Mouse (Mus musculus) WW6 (cell line): ENCODE data around the gene Defb25.

Source experiments
- DNase-seq: peaks from one replicate; pipeline ENCODE4 v3.0.0-alpha.2; 2013; ENCODE audit warnings: low read depth, low spot score

Defb25 gene

DNA sequence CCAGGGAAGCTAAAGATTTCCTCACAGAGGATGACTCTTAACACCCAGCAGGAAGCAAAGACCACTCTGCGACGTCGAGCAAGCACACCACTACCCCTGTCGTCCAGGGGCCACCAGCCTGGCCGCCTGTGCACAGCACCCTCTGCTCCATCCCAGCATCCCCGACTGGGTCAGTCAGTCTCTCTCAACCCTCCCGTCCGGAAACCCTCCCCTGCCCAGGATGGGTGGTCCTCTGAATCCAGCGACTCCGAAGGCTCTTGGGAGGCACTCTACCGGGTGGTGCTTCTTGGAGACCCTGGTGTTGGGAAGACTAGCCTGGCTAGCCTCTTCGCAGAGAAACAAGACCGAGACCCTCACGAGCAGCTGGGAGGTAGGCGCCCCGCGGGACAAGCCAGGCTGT lies 5.2 kb upstream of the Defb25 start:
- DNase-seq = no peak

DNA sequence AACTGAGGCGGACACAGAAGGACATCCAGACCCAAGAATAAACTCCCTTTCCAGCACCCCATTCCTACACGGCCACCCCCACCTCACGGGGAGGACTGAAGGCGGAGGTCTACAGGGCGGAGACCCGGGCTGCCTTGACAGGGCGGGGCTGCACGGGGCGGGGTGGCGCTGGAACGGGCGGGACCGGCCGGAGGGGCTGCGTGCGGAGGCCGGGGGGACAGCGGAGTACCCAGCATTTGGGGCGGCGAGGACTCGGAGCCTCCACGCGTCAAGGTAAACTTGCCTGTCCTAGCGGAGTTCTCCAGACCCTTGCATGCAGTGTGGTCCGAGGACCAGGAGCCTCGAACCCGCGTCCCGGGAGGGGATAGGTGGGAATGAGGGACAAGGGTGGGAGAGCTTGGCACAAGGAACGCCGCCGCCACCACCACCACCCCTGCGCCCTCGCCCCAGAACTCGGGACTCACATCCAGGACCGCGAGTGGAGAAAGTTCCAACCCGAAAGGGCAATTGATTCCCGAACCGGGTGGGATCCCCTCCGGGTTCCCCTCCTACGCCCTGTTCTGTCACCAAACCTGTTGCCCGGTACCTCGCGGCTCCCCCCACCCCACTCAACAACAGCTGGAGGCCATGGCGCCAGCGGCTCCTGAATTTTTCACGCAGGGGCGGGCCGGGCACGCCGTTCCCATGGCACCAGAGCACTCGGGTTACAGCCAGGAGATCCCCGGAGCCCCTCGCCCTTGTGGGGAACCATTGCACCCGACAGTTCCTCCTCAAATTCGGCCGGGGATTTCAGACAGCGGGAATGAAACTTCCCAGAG lies 4.1 kb upstream of the Defb25 start, which contains the start of gene Rem1:
Rem1 (plus strand) TSS at position 178 of the 818 bp plus-strand sequence.
- DNase-seq = no peak

DNA sequence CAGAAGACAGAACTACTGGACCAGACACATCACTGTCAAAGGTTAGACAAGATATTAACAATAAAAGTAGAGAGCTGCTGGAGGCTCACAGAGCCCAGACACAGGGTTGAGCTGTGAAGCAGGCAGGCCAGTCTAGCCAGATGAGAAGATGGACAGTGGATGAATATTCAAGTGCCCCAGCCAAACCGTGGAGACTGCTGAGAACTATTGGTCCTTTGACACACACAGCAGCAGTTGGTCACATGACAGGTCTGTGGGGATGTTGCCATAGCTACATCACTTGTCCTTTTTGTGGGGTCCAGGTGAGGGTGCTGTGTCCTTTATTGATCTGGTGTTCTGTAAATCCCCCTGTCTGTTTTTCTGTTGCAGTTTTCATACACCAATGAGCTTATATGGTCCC lies 2.4 kb upstream of the Defb25 start:
- DNase-seq = no peak

DNA sequence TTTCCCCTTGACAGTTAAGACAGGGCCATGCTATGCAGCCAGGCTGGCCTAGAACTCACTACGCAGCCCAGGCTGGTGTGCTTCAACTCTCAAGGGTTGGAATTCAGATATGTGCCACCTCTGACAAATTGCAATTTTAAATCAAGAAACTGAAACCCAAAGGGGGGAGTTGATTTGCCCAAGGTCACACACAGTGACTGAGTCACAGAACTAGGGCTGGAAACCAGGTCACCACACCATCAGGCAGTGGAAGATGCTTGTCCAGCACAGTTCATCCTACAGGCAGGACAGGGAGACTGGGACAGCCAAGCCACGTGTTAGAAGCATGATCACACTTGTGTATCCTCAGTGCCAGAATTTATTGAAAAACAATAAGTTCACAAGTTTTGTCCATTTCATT lies 1.7 kb upstream of the Defb25 start:
- no peak for DNase-seq

DNA sequence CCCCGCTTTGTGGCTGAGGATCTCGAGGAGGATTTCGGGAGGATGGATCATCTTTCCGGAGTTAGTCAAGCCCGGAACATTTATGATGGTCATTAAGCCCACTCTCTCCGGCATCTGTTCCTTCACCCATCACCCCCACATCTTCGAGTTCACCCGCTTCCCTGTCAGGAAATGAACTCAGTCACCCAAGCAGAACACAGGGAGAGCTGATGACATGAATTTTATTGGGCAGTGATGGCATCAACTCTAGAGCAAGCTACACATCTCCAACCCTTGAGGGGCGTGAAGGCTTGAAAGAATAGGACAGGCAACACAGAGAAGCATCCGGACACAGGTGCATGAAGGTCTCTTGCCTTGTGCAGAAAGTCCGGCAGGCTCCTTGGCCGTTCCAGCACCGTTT lies 702 bp downstream of the Defb25 start:
- DNase-seq = no peak

DNA sequence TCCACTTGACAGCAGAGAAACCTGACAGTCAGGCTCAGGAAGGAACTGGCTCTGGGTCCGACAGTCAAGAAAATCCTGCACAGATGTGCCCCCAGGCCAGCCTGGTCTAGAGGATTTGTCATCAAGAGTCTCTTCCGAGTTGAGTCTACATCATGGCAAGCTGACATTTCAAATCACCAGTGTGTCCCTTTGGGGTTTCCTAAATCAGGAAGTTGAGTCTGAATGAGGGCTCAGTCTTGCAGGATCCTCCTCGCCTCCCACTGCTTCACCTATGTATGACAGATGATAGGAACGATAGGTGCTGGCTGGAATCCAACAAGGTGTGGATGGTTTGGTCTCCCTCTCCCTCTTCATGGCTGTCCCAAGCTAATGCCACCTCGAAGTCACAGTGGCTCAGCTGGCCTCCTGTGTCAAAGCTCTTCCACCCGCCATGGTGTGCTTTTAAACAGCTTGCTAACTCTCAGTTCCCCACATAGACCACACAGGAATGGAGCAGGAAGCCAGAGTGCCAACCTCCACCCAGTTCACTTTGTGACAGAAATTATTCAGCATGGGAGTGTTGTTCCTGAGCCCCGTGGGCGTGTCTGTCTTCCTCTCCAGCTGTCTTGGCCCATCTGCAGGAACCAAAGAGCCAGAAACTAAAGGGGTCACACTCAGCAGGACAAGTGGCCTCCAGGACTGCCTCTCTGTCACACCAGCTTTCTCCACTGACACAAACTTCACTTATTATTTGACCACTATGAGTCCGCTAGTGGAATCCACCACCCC lies 2.3 kb downstream of the Defb25 start:
- no peak for DNase-seq

DNA sequence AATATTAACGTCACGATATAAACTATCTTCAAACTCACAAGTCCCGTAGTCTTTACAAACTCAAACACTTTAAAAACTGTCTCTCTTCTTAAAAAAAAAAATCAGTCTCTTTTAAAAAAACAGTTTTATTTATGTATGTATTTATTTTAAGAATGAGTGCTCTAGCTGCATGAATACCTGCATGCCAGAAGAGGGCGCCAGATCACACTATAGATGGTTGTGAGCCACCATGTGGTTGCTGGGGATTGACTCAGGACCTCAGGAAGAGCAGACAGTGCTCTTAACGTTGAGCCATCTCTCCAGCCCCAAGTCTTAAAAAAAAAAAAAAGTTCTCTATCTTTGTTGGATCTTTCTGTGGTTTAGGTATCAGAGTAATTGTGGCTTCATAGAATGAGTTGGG lies 5.5 kb downstream of the Defb25 start:
- DNase-seq = no peak

DNA sequence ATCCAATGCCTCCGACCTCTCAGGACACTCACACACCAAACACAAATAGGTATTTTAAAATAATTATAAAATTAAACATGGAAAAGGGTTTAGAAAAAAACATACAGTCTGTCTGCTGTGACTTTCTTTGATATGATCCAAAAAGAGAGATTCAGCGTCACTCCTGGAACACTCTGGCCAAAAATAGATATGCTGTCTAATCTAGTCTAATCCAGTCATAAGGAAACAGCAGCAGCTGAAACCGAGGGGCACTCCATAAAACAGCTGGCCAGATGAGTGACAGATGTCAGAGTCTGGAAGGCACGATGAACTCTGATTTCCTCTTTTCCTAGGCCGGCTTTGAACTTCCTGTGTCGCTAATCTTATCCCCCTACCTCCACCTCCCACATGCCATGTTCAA lies 6.4 kb downstream of the Defb25 start:
- no peak for DNase-seq

DNA sequence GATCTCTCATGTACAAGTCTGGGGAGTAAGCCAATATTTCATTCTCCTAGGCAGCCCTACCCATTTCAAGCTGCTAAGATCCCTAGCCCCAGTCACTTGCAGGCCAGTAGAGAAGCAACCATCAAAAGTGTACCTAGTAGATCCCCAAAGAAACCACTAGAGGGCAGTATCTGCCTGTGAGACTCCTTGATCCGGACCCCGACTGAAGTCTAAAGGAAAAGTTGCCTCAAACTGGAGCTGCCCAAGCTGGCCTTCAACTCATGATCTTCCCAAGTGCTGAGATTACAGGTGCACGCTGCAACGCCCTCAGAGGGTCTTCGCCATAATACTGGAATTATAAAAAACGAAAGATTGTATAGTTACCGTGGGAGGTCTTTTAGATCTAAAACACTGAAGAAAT lies 7.3 kb downstream of the Defb25 start:
- no peak for DNase-seq

DNA sequence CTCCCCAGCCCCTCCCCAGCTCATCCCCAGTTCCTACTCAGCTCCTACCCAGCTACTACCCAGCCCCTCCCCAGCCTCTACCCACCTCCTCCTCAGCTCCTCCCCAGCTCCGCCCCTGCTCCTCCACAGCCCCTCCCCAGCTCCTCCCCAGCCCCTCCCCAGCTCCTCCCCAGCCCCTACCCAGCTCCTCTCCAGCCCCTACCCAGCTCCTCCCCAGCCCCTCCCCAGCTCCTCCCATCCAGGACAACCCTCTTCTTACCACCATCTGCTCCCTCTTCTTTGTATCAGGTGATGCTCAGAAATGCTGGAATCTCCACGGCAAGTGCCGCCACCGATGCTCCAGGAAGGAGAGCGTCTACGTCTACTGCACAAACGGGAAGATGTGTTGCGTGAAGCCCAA lies 10.7 kb downstream of the Defb25 start:
- no peak for DNase-seq

DNA sequence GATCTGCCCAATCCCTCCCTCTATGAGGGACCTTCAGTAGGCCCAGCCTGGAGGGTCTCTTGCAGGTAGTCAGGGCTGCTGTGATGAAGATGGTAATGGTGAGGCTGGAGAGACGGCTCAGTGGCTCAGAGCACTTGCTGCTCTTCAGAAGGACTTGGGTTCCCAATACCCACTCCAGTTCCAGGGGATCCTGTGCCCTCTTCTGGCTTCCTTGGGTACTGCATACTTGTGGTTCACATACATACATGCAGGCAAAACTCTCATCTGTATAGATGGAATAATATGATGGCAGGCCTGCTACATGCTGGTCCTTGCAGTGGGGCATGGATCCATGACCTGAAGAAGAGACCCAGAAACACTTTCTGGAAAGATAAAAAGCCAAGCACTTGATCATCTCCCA lies 14.1 kb downstream of the Defb25 start:
- no peak for DNase-seq

DNA sequence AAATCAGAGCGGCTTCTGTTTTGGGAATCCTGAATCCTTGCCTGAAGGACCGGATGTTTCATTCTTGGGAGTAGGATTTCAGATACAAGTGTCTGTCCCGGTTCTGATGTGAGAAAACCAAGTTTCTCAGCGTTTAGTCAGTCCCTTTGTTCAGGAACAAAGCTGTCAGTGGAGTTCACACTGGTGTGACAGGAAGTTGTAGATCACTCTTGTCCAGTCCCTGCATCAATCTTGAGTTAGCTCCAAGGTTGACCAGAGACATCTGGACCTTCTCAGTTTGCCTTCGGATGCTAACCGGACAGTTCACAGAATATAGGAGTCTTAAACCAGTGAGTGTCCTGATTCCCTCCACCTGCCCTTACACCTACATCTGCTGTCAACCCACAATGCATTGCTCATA lies 15.1 kb downstream of the Defb25 start:
- DNase-seq = no peak

DNA sequence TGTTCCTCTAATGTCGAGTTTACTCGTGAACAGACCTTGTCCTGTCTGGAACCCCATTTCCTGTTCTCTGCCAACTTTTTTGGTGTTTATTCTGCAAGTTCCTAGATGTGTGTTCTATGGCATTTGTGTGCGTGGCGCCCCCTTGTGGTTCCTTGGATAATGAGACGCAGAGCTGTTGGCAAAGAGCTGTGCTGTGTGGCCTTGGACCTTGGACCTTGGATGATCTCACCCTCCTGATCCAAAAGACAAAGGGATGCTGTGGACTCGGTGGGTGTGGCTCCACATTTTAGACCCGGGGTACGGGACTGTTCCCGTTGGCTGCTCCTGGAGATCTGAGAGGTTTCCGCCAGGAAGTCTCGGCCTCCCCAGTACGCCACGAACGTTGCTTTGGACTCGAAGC lies 18.8 kb downstream of the Defb25 start, which contains the start of gene Defb36:
Defb36 (plus strand) TSS at position 271 of the 400 bp plus-strand sequence.
- no peak for DNase-seq

DNA sequence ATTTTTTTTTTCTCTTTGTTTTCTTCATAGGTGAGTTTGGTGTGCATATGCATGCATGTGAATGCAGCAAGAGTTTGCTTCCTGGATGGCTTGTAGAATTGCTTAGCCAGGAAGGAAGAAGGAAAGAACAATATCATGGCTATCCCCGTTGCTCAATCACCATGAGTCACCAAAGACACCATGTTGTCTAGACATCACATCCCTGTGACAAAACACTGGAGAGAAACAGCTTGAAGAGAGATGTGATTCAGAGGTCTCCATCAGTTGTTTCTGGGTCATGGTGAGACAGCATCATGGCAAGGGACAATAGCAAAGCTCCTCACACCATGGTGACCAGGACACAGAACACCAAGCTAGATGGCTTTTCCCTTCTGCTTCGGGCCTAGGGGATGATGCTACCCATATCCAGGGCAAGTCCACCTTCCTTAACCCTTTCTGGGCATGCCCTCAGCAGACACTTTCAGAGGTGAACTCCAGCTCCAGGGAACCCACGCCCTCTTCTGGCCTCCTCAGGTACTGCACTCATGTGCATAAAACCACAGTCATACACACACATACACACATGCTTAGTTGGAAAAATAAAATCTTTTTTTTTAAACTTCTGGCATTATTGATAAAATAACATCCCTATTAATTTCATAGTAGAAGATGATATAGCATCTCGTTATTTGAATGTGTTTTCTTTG lies 21.4 kb downstream of the Defb25 start:
- no peak for DNase-seq

DNA sequence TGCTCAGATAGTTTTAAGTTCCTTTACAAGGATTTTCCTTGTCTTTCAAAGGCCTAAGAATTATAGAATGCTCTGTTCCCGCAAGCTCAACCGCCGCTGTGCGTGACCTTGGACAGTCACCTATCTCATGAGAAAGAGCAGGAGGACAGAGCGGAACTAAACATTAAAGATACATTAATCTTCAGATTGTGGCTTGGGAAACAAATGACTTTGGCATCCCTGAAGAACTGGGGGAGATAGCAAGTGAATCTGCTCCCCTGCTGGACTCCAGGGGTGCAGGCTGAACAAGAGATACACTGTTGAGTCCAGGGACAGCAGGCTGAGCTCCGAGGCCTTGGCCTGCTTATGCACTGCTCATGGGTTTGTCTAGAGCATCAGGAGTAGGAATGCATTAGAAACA lies 22.8 kb downstream of the Defb25 start:
- DNase-seq = no peak

DNA sequence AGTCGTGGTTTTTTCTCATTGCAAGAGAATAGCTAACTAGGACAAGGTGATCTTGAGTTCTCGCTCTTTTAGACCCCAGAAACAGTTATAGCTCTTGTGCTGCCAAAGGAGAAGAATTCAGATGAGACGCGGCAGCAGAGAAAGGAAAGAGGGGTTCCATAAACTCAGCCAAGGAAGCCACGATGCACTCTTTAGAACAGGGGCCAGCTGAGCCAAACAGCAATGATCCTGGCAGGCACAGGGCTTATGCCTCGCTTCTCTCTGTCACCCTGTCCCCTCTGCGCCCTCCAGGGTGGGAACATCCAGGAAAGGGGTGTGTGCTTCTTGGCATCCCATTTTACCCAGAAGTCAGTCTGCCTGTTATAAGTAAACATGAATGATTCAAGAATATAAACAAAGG lies 23.6 kb downstream of the Defb25 start, which contains the start of gene Defb45:
Defb45 (minus strand) TSS at position 101 of the 400 bp plus-strand sequence.
- DNase-seq = no peak

DNA sequence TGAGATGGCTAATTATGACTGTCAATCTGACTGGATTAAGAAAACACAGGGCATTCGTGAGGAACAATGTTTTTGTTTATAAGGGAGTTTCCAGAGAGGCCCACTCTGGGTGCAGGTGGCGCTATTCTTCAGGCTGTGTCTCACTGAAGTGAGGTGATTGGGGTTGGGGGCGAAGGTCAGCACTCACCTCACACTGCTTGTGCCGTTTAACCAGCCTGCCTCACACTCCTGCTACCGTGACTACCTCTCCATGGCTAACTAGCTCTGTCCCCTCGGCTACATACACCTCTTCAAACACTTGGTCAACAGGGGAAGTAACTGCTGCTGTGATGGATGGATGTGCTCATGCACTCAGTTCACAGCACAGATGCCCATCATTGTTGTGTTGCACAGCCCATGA lies 33.8 kb downstream of the Defb25 start:
- DNase-seq = no peak

DNA sequence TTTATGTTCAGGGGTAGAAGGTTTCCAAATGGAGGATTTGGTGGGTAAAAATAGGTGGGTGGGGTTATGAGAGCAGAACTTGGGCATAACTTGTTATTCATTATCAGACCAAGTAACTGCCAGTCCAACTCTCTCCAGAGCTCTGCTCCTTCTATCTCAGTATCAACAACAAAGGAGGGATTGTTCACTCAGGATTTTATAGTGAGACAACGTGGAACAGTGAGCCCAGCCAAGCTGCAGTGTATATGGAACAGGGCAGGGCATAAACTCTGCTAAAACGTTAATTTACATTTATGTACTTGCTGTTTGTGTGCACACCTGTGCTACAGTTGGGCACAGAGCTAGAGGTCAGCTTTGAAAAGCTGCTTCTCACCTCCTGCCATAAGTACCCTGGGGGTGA lies 34.4 kb downstream of the Defb25 start:
- no peak for DNase-seq

DNA sequence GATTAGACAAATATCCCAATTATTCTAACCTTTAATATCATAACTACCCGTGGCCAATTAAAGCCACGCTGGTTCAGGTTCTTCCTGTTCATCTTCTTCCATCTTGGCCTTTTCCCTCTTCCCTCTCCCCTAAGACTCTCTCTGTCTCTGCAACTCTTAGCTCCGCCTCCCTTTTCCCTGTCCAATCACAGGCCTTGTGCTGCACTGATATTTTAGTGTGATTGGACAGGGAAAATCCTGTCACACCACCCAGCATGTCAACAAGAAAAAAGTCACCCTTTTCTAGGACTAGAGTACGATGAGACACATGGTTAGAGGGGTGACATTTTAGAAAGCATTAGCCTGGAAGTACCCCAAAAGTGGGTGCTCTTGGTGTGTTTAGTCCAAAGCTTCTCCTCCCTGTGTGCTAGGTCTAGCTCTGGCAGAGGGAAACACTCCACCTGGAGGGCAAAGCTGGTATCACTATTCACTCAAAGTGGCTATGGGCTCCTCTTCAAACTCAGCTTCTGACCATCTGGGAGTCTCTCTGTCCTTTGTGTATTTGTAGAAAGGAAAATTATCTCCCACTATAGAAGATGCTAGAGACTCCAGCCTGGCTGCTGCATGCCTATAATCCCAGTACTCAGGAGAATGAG lies 35.8 kb downstream of the Defb25 start:
- DNase-seq = peak; percentile 22

DNA sequence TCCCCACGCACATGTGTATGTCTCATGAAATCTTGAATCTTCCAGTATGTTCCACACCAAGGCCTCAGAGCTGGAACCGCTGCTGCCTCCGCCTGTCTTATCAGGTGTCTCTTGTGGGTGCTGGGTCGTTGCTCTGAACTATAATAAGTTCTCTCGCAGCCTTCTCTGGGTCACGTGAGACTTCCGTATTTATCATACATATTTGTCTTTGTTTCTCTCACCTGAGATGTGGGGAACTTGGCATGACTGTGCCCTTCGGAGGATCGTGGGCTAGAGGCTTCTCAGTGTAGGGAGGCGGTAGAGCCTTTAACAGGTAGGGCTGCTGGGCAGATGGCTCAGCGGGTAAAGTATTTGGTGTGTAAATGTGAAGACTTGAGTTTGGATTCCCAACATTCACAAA lies 42.2 kb downstream of the Defb25 start:
- DNase-seq = no peak

DNA sequence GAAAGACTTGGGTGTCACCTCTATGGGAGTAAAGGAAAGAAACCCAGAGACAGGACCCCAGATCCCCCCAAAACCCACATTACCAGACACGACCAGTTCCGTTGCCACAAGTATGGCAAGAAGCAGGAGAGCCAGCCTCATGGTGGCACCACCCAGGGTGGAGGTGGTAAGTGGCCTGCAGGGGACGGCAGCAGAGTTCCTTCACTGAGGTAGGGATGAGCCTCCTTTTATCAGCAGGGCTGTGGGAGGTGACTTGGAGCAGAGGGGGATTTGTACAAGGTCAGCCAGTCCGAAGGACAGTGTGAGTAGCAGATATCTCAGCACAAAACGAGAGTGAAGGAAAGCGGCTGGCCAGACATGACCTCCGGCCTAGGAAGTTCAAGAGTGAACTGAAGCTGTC lies 42.7 kb downstream of the Defb25 start, which contains the start of gene Defb19:
Defb19 (minus strand) TSS at position 206 of the 400 bp plus-strand sequence.
- DNase-seq = no peak

DNA sequence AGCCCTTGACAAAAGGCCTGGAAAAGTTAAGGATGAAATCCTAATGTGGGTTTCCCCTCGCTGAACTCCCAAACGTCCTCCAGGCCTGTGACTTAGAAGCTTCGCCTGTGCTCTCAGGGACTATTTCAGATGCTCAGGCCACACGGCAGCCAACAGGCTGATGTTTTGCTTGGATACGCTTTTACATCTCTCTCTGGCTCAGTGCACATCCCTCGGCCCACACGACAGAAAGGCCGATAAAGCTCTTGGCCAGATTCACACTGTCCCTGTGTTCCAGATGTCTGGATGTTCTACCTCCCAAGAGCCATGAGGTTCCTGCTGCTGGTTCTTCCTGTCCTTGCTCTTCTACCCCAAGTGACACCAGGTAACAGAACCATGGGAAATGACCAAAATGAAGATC lies 49.4 kb downstream of the Defb25 start:
- no peak for DNase-seq
